Mouse (Mus musculus) hematopoietic stem cell, adult 5-6 weeks (primary cell): ENCODE results near the gene Fam129b. TPM values are rescaled to one million over a fixed set of nuclear protein-coding genes. Genes with fewer than 3 reads are reported as not detected.

Experiments
- ATAC-seq, 2 experiments: fragments of 125-278 bp in 1 of 2; replicated peaks in 1 of 2; 2 replicates each; pipeline ENCODE4 v1.8.0; 2016 to 2017; ENCODE audit warnings: inconsistent platforms in 2 of 2, mild to moderate bottlenecking in 2 of 2, moderate number of reproducible peaks in 2 of 2, low read depth in 1 of 2, moderate TSS enrichment in 1 of 2; ENCODE audit not compliant: low FRiP score in 2 of 2, poor library complexity in 2 of 2, severe bottlenecking in 2 of 2, insufficient read depth in 1 of 2, low TSS enrichment in 1 of 2
- total RNA-seq: library from RNA; stranded (forward); fragments of 172-1452, 232-1000 nt; gene quantifications from 2 replicates; pipeline ENCODE4 v1.2.3, GENCODE M21; 2017

The Fam129b gene
- total RNA-seq, 1 experiment from 2014 or later, result 26.5 TPM

DNA sequence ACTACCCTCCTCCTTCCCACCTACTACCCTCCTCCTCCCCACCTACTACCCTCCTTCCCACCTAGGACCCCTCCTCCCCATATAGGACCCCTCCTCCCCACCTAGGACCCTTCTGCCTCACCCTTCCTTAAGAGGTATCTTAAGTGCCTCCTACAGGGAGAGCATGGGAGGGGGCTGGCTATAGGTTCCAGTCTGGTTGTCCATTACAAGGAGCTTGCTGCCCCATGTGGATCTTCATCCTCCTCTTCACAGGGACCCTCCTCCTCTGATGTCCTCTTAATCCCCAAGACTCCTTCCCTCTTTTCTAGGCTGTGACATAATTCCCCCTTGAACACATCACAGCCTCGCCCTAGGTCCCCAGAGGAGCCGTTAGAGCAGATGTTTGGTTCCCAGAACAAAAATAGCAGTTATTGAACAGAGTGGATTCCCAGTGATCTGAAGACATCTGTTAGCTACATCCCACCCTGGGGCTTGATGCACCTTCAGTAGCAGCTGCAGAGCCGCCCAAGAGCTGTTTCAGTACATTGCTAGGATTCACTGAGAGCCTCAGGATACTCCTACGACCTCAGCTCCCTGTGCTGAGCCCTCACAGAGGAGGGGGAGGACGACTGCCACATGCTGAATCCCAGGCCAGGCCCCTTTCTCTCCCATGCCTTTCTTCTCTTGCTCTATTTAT lies 20.0 kb upstream of the Fam129b start:
- ATAC-seq, result no peak

DNA sequence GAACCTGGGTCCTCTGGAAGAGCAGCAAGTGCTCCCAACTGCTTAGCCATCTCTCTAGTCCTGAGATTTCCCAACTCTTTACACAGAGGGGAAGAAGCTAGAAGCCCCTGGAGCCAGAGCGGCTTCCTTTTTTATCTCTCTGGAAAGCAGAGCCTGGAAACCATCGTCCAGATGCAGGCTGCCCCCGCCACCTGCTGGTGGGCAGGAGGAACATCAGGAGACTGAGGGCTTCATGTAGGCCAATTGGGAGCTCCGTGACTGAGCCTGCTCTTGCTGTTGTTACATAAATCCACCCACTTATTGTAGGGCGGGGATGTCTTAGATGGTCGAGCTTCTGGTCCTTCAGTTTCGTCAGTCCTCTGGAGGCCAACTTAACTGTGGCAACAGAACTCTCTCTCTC lies 18.3 kb upstream of the Fam129b start:
- ATAC-seq, result peak; percentile 85 to 86

DNA sequence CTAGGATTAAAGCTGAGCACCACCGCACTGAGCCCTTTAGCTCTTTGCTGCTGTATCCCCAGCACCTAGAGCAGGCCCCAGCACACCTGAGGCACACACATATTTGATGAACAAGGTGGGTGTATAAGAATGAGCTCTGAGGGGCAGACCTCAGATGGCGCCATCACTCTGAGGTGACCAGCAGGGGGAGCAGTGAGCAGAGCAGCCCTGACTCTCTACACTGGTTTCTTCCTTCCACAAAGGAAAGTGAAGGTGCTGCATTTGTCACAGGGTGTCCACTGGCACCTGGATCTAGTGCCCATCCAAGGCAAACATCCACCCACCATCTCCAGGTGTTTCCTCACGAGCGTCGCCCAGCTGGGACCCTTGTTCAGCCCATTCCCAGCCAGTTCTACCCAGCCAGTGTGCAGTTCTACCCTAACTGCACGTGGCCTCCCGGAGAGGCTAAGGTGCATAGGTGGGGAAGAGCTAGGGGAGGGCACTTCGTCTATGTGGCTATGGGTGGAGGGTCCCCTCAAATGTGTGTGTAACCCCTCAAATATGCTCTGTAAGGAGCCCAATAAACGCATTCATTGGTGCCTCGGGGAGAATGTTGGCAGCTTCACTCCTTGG lies 16.8 kb upstream of the Fam129b start:
- ATAC-seq, result peak; percentile 60 to 81

DNA sequence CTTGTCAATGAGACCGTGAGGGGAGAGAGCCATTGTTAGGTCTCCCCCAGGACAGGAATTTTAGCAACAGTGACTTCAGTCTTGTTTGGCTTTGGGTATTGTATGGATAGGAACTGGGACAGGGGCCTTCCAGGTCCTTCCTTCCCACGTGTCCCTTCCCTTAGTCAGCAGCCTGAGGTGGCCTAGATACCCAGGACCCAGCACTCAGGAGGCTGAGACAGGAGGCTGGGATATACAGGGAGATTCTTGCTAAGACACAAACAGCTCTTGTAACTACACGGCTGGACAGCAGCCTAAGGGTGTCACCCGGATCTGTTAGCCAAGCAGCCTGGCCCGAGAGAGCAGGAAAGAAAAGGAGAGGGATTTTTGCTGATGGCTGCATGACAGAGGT lies 16.3 kb upstream of the Fam129b start:
- no peak for ATAC-seq

DNA sequence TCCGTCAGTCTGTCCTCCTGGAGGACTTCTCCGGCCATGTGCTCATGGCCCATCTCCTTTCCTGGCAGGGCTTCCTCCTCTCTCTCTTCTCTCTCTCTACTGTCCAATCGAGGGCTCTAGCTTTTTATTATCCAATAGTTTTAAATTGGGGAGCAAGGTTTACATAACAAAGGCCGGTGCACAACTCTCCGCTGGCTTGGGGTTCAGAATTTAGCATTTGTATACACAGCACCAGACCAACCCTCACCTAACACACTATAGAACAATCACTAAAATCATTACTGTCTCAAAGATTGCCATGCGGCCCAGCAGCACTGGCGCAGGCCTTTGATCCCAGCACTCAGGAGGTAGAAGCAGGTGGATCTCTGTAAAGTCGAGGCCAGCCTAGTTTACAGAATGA lies 15.1 kb upstream of the Fam129b start:
- no peak for ATAC-seq

DNA sequence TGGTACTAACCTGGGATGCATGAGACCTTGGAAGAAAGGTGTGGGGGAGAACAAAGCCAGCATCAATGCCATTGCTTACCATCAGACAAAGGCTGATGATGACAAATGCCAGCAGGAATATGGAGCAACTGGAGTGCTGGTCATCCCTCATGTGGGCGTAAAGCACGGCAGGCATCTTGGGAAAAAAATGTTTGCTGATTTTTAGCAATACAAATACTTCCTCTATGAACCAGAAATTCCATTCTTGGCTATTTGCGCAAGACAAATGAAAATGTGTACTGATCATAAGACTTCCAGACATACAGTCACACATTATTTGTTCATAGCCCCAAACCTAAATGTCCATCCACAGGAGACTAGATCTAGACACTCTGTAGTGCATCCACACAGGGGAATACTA lies 12.6 kb upstream of the Fam129b start:
- ATAC-seq, result no peak

DNA sequence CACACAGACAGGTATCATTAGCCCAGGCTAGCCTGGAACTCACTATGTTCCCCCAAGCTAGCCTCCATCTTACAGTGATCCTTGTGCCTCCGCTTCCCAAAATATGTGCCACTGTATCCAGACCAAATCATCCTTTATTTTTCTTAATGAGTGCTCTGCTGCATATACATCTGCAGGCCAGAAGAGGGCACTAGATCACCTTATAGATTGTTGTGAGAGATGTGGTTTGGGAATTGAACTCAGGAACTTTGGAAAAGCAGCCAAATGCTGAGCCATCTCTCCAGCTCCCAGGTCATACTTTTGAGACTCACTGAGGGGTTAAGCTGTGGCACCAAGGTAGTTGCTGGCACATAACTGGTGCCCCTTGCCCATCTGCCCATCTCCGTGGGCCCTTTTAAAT lies 11.2 kb upstream of the Fam129b start:
- ATAC-seq, result no peak

DNA sequence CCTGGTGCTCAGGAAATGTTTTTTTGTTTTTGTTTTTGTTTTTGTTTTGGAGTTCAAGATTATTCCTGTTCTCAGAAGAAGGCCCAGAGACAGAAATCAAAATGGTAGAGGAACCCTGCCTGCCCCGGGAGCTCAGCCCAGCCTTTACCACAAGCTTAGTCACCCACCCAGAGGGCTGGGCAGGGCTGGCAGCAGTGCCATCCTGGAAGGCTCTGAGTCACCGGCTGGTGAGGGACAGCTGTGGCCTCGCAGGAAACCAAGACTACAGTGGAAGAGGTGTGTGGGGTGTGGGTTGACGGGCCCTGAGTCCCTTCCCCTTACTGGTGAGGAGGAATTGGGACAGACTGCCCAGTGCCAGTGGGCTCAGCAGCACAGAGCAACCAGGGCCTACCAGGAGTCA lies 8.6 kb upstream of the Fam129b start:
- peak; percentile 95 to 98 for ATAC-seq

DNA sequence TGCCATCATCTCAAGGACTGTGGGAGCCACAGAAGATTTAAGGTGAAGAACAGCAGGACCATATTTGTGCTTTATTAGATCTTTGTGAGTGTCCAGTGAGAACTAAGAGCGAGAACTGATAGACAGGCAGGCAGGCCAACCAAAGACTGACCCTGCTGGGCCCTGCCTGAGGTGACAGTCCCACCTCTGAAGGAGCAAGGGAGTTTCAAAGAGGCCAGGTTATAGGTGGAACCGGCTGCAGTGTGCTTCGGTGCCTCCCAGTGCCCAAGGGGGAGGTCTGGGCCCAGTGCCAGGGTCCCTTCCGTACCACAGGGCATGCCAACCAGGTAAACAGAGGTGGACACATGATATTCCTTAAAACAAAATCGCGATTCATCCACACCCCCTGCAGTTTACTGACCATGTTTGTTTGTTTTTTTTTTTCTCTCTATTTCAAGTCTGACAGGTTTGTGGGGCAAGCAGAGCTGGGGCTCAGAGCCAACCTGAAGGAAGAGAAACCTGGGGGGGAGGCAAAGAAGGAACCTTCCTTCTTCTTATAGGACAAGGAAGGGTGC lies 6.1 kb upstream of the Fam129b start:
- no peak for ATAC-seq

DNA sequence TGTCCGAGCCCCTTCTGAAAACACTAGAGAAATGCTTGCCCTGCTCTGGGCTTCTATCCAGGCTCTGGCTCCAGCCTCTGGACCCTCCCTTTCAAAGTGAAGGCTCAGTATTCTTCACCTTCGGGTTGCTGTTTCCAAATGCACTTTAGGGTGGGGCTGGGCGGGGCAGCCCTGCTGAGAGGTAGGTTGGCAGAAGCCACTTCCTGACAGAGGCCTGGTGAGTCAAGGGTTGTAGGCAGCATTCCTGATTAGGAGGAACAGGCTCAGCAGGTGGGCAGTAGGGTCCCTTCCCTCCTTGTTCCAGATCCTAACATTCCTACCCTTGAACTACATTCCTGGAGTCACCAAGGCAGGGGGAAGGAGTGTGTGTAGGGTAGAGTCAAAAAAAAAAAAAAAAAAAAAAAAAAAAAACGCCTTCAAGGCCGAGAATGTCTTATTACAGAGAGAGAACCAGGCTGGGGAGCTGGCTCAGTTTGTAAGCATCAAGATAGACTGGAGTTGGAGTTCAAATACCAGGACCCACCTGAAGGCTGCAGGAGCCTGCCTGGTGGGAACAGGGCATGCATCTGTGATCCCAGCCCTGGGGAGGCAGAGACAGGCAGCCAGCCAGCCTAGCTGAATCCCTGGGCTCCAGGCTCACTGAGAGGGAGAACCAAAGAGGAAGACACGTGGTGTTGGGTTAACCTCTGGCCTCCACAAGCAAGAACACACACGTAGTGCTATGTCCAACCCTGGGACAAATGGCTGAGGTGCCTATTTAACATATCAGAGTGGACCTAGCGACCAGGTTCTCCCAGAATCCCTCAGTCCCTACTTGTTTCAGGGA lies 5.4 kb upstream of the Fam129b start:
- ATAC-seq, result no peak

DNA sequence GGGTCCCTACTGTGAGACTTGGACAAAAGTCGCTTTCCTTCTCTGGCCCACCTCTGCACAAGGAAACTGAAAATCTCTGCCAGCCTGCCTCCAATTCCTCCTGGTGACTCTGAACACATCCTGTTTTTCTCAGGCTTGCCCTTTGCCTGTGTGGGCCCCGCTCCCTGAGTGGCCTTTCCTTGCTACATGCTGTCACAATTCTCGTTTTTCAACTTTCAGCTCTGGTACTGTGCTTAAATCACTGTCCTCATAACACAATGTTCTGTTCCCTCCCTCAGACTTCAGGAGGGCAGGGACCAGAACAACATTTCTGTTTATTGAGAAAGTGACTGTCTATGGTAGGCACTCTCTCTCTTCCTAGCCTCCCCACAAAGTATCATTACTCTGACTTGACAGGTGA lies 1.8 kb upstream of the Fam129b start:
- ATAC-seq, result no peak

DNA sequence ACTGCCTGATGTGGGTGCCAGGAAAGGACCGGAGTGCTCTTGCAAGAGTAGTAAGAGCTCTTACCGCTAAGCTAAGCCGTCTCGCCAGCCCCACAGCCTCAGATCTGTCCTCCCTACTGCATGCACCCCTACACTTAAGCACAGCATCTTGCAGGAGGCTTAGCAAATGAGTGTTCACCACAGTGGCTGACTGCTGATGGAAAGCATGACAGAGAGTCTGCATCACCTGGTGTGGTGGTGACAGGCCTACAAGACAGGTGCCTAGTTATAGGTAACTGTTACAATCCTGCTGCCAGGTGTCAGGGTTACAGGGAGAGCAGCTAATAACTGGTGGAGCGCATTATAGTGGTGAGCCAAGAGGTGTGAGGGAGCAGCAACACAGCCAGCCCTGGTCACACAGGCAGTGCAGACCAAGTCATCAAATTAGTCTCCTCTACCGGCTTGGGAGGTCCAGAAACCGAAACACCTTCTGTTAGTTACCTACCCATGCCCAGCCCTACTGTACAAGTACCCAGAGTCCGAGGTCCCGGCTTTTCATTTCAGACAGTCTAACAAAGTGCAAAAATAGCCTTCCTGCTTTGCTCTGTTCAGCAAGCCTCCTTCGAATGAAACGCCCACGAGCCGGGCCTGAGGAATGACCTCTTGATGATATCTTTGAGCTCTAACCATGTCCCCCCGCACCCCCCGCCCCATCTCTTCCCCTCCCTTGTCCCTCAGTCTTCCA lies 801 bp upstream of the Fam129b start:
- ATAC-seq, result no peak

DNA sequence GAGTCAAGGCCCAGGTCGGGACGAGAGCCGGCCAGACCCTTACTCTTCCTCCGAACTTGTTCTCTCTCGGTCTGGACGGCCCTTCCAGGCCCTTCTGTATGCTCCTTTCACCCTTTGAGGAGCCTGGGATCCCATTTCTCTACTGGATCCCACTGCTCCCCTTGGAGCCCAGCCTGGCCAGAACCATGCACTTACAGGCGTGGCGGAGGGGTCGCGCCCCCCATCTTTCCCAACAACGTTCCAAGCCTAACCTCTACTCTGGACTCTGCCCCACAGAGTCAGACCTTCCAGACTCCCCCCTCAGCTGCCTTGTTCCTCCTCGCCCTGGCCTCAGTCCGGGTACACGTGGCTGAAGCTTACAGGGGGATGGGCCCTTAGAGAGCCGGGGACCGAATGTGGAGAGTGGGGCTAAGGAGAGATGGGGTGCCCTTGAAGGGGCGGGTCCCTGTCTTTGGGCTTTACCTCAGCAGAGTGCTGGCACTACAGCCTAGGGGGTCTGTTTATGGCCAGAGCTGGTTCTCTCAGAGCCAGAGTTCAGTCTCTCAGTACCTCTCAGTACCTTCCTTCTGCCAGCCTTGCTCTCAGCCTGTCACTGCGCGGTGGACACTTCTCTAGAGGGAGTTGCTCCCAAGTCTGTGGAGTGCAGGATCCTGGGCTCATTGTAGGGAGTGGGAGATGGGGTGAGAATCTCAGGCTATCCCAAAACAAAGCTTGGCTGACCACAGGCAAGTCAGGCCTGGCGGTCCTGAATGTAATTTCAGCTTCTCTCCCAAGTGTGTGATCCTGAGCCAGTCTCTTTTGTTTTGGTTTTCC lies 782 bp downstream of the Fam129b start:
- no peak for ATAC-seq

DNA sequence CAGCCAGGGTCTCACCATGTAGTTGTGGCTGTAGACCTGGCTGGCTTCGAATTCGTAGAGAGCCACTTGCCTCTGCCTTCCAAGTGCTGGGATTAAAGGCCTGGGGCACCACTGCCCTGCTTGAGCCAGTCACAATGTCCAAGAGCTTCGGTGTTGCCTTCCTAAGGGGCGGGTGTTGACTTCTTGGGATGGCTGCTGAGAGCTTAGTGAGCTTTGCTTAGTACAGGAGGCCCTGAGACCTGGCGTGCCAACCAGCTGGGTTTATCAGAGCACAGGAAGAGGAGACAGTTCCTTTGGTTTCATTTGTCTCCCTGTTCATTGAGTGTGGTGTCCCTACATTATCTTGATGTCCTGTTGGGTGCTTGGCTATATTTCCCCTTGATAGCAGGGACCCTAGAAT lies 1.4 kb downstream of the Fam129b start:
- no peak for ATAC-seq

DNA sequence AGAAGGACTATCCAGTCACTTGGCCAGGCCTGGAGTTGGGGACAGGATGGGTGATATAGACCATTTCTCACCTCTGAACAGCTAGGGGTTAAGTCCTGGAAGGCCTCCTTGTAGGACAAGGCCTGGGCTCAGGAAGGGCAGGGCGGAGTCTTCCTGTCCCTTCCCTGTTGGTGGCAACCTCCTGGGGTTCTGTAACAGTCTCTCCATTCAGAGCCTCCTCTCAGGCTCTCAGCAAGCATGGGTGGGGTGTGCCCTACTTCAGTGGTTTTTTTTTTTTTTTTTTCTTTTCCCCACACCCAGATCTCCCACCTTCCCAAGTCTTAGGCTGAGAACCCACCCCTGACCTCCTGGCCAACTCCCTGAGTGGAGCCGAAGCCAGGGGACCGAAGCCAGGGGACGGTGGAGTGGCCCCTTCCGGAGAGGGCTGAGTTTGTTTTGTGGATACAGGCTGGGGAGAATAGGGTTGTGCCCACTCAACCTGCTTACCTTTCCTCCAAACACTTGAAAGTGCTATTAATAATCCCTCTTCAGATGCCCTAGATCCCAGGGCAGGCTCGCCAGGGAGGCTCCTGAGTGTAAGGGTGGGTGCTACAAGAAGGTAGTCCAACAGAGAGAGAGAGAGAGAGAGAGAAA lies 2.0 kb downstream of the Fam129b start:
- ATAC-seq, result no peak

DNA sequence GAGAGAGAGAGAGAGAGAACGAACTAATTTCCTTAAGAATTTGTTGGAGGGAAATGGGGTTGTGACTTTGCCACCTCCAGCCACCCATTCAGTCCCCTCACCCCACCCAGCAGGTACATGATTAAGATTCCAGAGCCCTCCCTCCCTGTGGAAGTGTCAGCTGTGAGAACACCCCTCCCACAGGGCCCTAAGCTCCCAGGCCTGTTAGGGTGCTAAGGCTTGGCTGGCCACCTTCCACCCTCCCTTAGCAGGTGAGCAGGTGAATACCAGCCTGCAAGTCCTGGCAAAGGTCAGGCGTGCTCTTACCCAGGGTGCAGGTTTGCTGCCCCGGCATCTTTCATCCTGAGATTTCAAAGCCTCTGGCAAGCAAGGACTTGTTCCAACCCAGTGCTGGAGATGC lies 2.5 kb downstream of the Fam129b start:
- no peak for ATAC-seq

DNA sequence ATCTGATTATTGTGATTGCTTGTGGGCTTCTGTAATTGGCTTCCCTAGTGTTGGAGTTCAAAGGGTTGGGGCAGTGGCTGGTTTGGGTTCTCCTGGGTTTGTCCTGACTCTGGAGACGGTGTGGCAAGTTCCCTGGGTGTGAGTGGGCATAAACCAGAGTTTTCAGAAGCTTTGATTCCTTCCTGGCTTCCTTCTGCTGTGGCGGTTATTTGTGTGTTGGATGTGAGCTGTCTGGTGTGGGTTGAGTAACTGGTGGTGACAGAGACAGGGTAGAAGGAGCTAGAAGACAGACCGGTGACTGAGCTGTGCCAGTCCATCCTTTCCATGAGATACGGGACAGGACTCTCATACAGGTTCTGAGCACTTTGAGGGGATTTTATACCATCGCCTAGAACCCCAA lies 3.7 kb downstream of the Fam129b start:
- ATAC-seq, result no peak
